Mouse (Mus musculus) kidney, adult 8-10 months (tissue): Measurements from ENCODE around the gene Pld2.
"Not testable (repeated sequence)": the region's sequence is repeated elsewhere in the genome, so short reads cannot be mapped to it uniquely, and the experiment has no call there.

Source experiments
- DNase-seq, 2 experiments: peaks; one replicate each; pipeline ENCODE4 v3.0.0; 2022

Pld2 gene

DNA sequence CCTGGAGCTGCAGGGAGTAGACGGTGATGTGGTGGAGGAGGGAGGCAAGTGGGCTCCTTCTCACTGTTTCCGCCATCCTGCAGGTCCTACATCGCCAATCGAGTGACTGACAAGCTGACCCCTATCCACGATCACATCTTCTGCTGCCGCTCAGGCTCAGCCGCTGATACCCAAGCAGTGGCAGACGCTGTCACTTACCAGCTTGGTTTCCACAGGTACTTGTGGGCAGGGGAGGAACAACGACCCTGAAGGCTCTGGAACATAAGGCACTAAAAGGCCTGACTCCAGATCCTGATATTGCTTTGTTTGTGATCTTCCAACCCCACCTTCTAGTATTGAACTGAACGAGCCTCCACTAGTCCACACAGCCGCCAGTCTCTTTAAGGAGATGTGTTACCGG, 13.7 kb upstream of the Pld2 start:
- DNase-seq: no peak

GRCm38 (mm10) chr11:70528610-70529009, 11.3 kb upstream of the Pld2 start:
- DNase-seq: no peak

DNA sequence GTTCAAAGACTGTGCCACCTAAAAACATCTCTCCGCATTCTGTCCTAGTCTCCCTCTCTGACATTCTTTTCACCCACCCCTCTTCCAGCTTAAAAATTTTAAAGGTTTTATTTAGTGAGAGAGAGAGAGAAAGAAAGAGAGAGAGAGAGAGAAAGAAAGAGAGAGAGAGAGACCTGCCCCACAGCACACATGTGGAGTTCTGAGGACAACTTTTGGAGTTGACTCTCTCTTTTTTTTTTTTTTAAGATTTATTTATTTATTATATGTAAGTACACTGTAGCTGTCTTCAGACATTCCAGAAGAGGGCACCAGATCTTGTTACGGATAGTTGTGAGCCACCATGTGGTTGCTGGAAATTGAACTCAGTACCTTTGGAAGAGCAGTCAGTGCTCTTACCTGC, 8.8 kb upstream of the Pld2 start:
- not testable (repeated sequence) for DNase-seq

DNA sequence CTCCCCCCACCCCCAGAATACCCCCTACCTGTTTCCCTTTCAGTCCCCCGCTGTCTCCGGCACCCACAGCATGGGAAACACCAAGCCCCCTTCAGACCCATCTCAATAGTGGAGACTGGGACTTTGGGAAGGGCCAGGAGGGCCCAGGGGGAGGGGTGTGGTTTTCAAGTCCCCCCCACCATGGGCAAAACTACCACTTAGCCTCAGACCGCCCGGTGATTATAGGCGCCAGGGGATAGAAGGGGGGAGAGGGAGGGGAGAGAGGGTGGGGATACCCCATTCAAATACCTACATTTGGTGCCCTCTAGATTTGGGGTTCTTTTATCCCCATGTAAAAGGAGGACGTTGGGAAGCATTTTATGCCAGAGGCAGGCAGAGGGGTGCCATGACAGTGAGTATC, 7.0 kb upstream of the Pld2 start, which contains the start of gene Gm40193:
Gm40193 (minus strand) TSS at position 101 of the 400 bp plus-strand sequence.
- DNase-seq: no peak

GRCm38 (mm10) chr11:70539423-70539822, 441 bp upstream of the Pld2 start:
- DNase-seq: no peak

- DNase-seq: no peak
Measured at GRCm38 (mm10) chr11:70540928-70541327, 1.1 kb downstream of the Pld2 start.

DNA sequence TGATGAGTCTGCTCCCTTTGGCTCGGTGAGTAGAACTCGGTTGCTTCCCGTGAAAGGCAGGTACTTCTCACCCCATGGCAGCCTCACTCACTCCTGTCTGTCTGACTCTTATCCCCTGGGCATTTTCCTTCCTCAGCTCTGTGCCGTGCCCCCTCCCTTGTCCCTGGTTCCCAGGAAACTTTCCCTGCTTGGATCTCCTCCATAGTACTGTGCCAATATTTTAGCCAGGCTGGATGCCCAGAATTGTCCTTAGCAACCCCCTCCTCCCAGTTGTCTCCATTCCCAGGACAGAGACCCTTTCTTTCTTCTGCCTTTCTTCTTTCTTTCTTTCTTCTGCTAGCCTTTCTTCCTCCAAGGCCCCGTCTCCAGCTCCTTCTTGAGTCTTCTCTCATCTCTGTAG, 1.6 kb downstream of the Pld2 start:
- DNase-seq: no peak

- no peak for DNase-seq
Measured at GRCm38 (mm10) chr11:70544496-70544895, 4.6 kb downstream of the Pld2 start.

- DNase-seq: no peak
Measured at GRCm38 (mm10) chr11:70551526-70551925, 11.7 kb downstream of the Pld2 start.

DNA sequence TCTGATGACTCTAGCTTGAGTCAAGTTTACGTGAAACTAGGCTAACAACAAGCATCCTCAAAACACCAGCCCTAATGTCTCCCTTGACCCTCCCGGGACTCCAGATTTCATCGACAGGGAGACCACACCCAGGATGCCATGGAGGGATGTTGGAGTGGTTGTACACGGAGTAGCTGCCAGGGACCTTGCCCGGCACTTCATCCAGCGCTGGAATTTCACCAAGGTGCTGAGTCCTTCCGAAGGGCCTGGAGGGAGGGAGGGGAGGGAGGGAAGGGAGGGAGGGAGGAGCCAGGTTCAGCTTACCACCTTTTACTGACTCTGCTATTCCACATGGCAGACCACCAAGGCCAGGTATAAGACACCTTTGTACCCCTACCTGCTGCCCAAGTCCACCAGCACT, 14.1 kb downstream of the Pld2 start:
- DNase-seq: no peak

GRCm38 (mm10) chr11:70557545-70557944, 17.7 kb downstream of the Pld2 start:
- peak in 1 of 2 experiments; percentile 23 for DNase-seq

GRCm38 (mm10) chr11:70561937-70562286, 22.0 kb downstream of the Pld2 start:
- no peak for DNase-seq

GRCm38 (mm10) chr11:70562287-70562994, 22.6 kb downstream of the Pld2 start, which contains the start of gene Mink1:
Gene Mink1, plus strand, starts transcription at chr11:70562881.
- peak; percentile 91 to 94 for DNase-seq

DNA sequence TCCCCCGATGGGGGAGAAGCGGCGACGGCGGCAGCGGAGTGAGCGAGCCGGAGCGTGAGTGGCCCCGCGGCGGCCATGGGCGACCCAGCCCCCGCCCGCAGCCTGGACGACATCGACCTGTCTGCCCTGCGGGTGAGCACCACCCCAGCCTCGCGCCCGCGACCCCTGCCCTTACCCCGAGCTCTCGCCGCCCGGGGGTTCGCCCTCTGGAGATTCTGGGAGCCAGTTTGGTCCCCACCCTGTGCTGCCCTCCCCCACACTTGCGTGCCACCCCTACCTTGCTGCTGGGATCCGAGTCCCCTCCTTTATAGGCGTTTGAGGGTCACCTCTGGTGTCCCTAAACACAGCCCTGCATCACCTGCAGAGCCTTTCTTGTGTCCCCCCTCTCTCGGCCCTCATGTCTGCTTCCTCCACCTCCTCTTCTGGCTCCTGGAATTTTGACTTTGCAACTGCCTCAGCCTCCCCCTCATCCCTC, 23.2 kb downstream of the Pld2 start:
- no peak for DNase-seq

DNA sequence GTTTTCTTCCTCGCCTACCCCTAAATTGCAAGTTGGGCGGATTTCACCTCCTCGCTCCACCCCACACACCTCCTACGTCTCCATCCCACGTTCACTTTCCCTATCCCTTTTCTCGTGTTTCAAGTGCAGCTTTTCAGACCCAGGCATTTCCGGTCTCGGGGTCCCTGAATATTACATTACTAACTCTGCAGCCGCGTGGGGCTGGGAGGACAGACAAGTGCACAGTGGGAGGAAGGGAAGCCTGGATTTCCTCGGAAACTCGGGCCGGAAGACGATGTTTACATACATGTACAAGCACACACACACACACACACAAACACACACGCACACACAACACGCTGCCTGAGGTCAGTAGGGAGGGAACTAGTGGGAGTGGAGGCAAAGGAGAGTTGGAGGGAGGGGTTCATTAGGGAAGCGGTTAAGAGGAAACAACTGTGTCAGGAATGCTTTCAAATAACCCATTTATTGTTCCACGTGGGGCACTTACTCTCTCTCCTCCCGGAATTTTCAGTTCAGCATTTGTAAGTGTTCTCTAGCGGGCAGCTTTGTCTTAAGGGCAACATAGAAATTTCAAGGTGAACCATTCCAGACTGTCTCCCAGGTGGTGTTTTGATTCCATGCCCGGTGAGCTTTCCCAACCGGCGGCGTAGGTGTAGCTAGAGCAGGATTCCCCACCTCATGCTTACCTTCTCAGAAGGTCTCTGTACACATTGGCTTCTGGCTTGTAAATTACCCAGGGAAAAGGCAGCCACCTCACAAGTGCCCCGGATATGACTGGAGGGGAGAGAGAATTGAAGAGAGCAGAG, 23.8 kb downstream of the Pld2 start:
- DNase-seq: peak; percentile 45 to 60

DNA sequence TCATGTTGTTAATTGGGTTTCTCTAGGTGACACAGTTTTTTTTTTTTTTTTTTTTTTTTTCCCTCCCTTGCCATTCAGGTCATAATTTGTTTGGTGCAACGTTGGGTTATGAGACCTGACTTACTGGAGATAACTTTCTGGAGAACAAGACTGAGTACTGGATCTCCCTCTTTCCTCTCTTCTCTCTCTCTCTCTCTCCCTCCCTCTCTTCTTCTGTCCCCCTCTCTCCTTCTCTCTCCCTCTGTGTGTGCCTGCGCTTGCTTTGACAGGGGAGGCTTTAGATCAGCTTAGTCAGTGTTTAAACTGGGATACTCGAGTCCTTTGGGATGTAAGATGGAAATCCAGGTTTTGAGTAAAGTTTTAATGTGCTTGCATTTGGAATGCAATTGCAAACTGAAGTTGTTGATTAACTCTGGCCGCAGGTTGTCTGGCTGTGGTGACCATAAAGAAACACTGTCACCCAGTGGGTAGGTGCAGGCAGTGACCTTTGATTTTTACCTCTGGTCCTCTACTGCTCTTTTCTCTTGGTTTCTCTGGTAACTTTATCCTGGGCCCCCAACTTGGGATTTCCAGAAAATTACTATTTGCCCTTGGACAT, 24.5 kb downstream of the Pld2 start:
- DNase-seq: peak; percentile 64 to 82

- DNase-seq: no peak
Measured at GRCm38 (mm10) chr11:70566586-70566985, 26.7 kb downstream of the Pld2 start.

DNA sequence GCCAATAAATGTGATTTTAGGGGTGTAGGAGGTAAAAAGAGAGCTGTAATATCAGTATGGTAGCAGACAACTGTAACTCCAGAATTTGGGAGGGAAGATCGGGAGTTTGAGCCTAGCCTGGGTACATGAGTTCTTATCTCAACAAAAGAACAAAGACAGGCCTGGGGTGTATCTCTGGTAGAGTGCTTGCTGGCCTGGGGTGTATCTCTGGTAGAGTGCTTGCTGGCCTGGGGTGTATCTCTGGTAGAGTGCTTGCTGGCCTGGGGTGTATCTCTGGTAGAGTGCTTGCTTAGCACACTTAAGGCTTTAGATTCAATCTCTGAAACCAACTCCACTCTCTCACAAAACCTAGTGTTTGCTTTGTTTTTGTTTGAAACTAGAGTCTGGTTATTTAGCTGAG, 30.8 kb downstream of the Pld2 start:
- not testable (repeated sequence) for DNase-seq

GRCm38 (mm10) chr11:70571641-70572040, 31.8 kb downstream of the Pld2 start:
- no peak for DNase-seq

GRCm38 (mm10) chr11:70572348-70572902, 32.6 kb downstream of the Pld2 start:
- DNase-seq: no peak

DNA sequence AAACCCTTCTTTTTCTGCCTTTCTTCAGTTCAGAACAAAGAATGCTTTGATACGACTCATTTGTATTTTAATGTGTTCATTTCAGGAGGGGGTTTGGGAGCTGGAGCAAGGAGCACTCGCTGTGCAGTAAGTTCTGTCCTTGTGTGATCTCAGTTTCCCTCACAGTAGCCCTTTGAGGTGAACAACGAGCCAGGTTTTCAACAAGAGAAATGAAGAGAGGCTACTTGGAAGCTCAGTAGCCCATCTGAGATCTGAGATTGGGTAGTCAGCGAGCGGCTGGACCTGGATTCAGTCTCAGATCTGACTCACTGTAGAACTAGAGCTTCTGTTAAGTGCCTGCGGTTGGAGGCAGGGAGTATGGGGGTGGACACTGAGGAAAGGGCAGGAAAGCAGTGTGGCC, 34.0 kb downstream of the Pld2 start:
- no peak for DNase-seq

DNA sequence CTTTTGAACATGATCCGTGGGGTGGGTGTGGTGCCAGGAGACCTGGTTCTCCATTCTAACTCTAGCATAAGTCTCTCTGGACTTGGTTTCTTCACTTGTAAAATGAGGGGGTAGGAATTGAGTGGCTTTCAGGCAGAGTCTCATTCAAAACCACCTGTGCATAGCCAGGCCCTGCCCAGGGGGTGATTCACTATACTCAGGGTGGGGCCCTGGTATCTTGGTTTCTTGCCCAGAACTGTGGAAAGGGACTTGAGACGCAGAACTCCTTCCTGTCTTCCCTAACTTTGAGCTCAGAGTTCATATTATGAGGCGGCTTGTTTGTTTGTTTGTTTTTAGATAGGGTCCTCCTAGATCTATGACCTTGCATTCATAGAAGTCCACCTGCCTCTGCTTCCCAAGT, 37.3 kb downstream of the Pld2 start:
- no peak for DNase-seq

- DNase-seq: no peak
Measured at GRCm38 (mm10) chr11:70578962-70579361, 39.1 kb downstream of the Pld2 start.
